Mouse (Mus musculus): ENCODE results near the gene Skil.
"Not testable (repeated sequence)": the region's sequence is repeated elsewhere in the genome, so short reads cannot be mapped to it uniquely, and the experiment has no call there.

The Skil gene

DNA sequence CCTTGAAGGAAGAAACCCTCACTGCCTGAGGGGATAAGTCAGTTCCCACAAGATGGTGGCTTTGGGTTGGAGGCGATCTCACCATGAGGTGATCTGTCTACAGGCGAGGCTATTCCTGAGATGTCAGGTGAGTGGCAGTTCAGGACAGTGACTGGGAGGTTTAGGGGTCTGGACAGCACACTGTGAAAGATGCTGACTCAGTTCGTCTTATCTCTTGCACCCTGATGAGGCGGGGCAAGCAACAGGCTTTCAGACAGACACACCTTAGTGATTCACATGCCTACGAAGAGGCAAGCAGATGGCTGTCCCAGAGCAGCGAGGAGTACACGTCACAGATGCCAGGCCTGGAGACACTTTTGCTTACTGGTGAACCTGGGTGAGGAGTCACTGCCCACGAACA is 39.4 kb downstream of the Skil start:
- no peak for DNase-seq

DNA sequence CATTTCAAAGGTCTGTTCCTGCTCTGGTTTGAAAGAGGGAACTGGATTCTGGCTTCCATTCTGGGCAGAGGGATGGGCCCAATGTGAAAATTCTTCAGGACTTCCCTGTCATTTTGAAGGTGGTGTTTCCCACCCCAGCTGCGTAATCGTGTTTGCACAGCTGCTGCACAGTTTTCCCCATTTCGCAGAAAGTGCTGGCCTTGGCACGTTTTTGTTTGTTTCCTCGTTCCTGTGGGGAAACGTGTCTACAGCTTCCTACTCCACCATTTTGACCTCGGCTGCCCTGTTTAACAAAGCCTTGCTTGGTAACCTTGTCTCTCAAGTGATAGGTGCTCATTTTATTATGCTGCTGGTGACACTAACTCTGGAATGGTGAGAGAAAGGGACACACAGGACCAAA is 39.8 kb downstream of the Skil start:
- DNase-seq = no peak

DNA sequence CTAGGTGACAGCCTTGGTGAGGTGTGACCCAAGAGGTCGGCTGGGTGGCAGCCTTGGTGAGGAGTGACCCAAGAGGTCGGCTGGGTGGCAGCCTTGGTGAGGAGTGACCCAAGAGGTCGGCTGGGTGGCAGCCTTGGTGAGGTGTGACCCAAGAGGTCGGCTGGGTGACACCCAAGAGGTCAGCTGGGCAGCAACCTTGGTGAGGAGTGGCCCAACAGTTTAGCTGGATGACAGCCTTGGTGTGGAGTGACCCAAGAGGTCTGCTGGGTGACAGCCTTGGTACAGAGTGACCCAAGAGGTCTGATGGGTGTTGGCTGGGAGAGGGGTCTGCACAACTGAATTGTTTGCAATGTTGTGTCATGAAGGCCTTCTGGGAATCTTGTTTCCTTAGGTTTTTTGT is 41.7 kb downstream of the Skil start:
- not testable (repeated sequence) for DNase-seq

DNA sequence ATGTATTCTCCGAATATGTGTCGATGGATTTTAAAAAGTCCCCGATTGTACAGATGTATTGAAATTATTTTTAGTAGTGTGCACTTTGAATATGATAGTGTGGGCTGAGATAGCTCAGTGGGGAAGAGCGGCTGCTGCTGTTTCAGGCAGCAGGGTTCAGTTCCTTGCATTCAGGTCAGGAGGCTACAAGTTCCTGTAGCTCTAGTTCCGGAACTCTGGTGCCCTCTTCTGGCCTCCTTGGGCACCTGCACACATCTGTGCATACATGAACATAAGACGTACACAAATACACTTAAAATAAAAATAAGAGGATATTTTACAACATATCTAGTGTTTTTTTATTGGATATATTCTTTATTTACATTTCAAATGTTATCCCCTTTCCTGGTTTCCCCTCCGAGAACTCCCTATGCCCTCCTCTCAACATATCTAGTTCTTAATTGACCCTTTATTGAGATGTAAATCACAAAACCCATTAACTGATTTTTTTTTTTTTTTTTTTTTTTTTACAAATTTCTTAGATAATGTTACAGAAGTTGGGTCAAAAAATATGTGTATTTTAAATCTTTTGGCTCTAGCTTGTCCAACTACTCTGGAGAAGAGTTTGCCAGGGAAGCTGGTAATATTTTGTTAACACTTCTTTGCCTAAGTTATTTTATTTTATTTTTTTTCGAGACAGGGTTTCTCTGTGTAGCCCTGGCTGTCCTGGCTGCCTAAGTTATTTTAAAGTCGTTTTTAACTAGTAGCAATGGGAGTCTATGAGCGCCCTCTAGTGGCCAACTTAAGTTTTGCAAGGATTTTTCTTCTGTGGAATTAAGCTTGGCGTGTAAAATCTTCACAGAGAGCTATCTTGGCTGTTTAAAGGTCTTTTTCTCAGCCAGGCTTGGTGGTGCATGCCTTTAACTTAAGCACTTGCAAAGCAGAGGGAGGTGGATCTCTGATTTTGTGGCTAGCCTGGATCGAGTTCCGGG is 43.9 kb downstream of the Skil start:
- DNase-seq = peak; percentile 58 to 77

DNA sequence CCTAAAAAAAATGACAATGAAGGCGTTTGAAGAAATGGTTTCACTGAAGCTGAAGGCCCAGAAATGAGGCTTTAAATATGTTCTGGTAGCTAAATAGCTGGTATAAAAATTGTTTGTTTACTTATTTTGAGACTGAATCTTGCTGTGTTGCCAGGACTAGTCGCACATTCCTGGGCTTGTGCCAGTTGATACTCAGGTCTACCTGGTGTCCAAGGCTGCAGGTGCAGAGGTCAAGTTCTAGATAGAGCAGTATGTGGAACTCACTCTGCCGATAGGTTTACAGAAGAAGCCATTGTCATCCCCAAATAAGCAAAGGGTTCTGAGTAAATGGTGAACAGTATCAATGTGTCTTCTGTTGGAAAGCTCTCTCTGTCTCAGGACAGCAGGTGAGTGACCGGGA is 46.8 kb downstream of the Skil start:
- no peak for DNase-seq

DNA sequence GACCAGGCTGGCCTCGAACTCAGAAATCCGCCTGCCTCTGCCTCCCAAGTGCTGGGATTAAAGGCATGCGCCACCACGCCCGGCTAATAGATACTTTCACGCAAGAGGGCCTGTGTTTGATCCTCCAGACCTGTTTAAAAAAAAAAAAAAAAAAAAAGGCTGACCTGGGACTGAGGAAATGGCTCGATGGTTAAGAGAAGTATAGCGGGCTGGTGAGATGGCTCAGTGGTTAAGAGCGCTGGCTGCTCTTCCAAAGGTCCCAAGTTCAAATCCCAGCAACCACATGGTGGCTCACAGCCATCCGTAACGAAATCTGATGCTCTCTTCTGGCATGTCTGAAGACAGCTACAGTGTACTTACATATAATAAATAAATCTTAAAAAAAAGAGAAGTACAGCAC is 50.4 kb downstream of the Skil start:
- DNase-seq = not testable (repeated sequence)

DNA sequence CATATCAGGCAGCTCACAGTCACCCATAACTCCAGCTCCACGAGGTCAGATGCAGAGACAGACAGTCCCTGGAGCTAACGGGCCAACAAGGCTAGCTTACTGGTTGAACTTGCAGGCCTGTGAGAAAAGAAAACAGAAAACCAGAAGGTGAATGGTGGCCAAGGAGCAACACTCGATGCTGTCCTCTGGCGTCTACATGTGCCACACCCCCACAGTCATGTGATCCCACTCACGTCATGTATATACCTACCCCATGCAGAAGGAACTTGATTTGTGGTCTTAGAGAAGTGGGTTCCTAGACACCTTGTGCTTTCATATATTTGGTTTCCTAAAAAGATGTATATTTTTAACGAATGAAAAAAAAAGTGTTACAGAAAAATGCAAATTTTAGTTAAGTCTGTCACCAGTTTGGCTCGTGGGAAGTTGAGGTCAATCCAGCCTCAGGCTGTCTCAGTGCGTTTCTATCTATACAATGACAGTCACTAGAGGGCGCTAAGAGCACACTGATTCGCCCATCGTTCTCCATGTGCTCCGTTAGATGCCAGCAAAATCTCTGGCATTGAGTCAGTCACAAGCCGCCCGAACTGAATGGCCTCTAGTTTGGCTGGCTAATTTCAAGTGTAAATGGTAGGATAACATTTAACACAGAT is 50.9 kb downstream of the Skil start:
- DNase-seq = peak; percentile 83 to 84

DNA sequence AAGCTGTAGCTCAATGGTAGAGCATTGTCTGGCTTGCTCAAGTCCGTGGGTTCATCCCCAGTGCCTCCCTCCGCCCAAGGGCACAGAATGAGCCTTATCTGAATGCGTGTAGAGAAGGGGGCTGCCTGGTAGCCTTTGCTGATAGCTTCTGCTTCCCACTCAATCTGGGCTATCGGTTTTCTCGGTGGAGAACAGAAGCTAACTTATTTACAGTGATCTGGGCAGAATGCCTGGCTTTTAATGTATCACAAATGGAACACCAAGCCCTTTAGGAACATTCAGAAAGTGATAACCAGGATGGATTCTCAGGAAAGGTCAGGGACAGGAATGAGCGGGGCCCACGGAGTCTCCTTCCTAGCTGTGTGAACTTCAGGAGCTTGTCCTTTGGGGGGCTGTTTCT is 53.7 kb downstream of the Skil start:
- DNase-seq = no peak

DNA sequence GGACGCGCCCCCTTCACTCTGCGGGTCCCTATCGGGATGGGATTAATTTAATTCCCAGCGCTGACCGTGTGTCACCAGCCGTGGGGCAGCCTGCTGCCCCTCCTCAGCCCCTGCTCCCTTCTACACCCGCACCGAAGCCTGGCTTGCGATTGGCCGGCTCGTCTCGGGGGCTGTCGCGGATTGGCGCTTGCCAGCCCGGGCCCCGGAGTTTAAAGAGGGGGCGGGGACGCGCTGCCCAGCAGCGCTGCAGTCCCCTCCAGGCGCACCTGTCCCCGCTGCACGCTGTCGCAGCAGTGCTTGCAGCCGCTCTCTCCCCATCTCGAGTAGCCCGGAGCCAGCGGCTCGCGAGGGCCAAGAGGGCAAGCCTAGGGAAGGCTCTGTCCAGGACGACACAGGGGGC is 54.8 kb downstream of the Skil start, which contains the start of gene Cldn11:
Cldn11 (plus strand) TSS at position 215 of the 400 bp plus-strand sequence.
- peak; percentile 31 to 35 for DNase-seq

DNA sequence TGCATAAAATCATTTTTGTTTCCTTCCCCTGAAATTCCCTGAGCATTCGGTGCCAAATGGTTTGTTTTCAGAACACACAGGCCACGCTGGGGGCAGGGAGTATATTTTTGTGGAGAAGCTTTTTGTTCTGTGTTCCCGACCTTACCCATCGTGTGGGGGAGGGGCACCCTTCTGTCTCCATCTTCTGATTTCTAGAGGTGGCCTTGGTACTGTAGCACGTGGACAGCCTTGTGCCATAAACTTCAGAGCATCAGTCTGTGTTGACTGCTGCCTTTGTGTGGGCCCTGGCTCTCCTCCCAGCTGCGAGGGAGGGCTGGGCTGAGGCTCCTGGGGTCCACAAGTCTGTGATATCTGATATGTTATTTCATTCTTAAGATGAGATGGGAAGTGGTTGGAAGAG is 57.2 kb downstream of the Skil start:
- no peak for DNase-seq

DNA sequence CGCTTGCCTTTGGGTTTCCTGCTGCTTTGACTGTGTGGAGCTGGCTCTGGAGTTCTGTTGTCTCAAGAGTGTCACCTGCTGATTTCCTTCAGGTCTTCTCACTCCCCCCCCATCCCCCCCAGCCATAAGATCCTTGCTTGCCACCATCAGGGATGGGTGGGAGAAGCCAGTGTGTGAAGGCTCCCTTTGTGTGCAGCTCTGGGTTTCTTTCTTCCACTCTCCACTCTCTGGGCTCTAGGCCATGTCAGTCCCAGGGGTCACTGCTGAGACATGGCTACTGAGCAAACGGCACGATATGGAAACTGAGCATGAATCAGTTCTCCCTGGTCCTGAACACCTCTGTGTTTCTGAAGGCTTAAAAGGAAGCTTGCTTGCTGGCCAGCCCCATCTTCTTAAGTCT is 61.3 kb downstream of the Skil start:
- DNase-seq = no peak

DNA sequence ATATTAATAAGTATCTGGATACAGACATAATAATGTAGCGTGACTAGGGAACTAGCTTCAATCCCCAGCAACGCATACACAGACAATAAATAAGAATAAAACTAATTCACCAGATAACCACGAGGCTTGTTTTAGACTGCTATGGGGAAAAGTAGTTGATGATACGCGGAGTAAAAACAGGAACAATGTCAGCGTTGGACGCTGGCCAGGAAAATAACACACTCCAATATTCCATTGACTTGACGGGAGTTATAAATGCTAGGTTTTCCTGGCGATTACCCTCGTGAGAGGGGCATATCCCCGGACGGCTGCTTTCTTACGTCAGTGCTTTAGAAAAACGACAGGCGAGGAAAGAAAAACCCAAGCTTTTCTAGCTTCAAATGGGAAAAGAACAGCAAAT is 62.9 kb downstream of the Skil start:
- no peak for DNase-seq

DNA sequence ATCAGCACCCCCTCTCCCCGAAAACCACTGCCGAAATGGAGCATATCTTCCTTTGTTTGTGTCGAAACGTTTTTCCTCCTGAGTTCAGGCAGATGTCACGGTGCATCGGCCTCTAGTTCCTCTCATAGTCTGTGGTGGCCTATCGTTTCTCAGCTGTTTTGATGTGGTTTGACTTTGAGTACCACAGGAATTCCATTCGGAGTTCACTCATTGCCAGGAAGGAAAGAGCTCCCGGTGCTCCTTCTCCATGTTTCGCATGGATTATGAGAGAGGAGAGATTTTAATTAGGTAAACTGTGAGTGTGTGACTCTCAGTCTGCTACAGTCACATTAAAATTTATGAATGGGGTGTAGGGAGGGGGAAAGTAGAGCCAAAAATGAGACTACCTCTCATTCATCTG is 65.2 kb downstream of the Skil start:
- no peak for DNase-seq

DNA sequence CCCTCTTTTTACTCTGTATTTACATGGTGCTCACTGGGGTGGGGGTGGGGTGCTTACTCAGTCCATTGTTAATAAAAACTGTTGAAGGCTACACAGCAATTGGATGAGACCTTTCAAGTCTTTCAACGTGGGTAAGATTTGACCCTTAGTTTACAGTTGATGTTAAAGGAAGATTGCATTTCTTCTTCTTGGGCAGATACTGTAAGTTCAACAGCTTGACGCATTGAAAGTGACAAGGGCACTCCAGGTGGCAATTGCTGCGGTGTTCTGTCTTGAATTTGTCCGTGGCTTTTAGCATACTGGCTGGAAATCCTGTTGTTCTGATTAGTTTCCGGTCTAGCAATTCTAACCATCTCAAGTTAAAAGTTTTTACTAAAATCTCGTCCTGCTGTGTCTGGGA is 66.5 kb downstream of the Skil start:
- DNase-seq = no peak

DNA sequence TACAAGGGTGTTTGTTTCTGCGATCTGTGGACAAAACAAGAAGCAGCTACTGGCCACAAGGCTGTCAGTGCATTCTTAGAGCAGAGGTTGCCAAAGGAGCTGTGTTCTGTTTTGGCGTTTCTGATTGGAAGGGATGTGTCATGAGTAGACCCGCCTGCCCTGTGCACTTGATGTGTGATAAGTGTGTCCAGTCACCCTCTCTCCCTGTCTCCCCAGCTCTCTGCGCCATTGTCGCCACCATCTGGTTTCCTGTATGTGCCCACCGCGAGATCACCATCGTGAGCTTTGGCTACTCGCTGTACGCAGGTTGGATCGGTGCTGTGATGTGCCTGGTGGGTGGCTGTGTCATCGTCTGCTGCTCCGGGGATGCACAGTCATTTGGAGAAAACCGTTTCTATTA is 68.0 kb downstream of the Skil start:
- no peak for DNase-seq

DNA sequence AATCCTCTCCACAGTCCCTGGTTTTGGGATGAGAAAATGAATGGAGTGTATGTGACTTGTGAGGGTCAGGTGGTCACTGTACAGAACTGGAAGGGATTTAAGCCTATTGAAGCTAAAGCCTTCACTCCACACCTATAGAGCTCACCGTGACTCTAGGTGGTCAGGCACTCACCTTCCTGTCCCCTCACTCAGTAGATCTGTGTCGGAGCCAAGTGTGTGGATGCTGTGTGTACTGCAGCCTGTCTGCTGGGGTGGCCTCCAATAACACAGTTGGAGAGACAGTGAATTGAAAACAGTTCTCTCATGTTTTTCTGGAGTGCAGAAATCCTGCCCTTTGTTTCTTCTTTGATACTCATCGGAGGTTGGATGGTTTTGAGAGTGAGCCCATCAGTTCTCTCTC is 70.9 kb downstream of the Skil start:
- DNase-seq = no peak

DNA sequence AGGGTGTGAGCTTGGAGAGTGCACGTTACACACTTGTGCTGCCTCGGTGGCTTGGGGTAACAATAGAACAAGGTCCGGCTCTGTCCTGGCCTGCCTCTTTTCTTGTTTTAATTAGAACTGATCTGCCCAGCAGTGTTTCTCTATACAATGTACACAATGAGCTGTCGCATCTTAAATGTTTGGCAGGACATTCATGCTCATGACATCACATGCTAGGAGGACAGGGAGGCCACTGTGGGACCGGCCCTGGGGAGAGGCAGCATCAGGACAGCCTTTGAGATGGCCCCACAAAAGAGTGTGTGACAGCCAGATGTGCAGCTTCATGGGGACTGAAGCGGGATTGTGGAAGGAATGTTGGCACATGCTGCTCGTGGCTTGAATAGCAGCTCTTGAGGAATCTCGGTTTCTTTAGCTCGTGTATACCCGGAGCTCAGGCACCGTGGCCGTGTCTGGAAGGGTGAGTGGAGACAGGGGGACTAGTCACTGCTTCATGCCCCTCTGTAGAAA is 71.6 kb downstream of the Skil start:
- DNase-seq = no peak

Measured in cerebellum, adult 18-20 months (tissue).